Mouse (Mus musculus): Measurements from ENCODE around the gene Rgl3. TPM values are rescaled to one million over a fixed set of nuclear protein-coding genes. Genes with fewer than 3 reads are reported as not detected.

Rgl3 gene
- polyA plus RNA-seq (2012; rRNA removed; ENCODE audit: low replicate concordance), result 25.8 and 37.5 TPM in 2 replicates

DNA sequence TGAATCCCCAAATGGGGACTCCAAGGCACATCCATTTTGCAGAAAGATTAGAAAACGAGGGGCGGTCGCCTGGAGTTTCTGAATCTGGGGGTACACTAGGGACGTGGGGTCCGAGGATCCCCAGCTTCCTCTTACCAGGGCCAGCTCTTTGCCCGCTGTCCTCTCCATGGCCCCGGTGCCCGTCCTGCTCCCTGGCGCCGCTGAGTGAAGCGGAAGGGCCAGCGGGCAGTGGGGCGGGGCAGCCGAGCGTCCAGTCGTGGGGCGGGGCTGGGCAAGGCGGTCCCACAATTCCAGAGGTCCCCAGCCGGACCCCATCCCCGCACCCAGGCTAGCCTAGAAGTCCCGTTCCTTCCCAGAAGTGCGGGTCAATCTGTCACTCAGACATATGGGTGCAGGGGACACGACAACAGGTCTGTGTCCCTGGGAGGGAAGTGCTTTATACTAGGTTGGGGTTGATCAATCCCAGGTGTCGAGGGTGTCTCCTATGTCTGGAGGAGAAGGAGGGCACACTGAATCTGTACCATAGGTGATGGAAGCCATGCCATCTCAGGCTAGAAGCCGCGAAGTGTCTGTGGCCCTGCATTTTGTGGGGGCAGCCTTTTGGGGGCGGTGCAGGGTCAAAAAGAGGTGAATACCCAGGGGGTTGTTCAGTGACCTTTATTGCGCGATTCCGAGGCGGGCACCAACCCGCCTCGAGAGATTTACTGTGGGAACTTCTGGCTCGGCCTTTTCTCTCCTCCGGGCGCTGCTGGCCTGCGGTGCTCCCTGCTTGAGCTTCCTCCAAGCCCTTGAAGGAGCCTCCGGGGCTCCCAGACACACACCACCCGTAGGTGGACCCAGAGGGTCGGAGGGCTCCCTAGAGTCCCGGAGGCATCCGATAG is at the start of gene Rgl3:
Rgl3 (minus strand) TSS at position 217 of the 881 bp plus-strand sequence.

DNA sequence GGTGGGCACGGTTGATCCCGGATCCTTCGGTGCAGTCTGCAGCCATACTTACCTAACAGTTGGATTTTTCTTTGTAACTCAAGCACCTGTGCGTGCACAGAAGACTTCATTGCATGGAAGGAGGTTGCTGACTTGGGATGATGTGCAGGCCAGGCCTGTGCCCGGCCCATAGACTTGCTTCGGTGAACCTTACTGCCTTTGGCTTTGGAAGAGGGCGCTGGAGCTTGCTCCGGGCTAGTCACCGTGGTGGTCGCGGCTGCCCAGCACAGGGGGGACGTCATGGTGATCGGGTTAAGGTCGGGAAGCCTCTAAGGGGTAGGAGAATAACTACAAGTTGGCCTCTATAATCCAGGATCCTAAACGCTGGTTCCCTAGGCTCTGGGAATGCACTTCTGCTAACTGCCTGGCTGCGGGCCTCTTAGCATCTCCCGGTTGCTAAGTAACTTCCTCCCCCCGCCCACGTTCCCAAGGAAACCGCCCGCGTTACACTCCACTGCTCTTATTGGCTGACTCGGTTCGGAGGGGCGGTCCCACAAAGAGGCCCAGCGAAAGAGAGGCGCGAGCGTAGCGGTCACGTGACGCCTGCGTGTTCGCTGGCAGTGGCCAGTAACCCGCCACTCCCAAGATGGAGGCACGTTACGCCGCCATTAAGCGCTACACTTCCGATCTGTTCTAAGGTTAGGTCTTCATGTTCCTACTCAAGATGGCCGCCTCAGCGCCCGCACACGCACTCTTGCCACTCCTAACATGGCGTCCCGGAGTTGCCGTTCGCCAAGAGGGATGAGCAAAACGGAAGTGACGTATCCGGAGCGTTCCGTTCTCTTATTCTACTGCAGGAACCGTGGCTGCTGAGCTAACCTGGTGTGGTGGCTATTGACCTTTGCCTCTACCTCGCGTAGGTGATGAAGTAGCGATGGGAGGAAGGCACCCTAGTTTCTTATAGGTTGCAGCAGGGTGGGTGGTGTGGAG is 13.2 kb upstream of the Rgl3 start, which contains the start of the genes Ccdc151 and Prkcsh:
Ccdc151 (minus strand) TSS at position 441 of the 969 bp plus-strand sequence.
Prkcsh (plus strand) TSS at position 613 of the 969 bp plus-strand sequence.

DNA sequence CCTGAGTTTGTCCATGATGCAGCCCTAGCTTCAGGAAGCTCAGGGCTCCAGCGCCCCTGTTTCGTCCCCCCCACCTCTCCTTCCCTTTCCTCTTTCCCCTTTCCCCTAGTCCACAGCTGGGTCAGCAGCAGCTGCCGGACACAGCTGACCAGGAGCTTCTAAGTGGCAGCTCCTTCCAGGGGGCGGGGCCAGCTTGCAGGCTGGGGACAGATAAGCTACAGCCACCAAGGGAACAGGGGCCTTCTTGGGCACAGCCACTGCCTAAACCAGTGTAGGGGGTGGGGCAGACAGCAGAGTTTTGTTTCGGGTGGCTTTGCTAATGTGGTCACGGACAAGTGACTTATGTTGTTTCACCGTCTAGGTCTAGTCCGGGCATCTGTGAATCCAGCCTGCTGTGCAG is 25.8 kb downstream of the Rgl3 start, which contains the start of gene Epor:
Epor (minus strand) TSS at position 90 of the 400 bp plus-strand sequence.

DNA sequence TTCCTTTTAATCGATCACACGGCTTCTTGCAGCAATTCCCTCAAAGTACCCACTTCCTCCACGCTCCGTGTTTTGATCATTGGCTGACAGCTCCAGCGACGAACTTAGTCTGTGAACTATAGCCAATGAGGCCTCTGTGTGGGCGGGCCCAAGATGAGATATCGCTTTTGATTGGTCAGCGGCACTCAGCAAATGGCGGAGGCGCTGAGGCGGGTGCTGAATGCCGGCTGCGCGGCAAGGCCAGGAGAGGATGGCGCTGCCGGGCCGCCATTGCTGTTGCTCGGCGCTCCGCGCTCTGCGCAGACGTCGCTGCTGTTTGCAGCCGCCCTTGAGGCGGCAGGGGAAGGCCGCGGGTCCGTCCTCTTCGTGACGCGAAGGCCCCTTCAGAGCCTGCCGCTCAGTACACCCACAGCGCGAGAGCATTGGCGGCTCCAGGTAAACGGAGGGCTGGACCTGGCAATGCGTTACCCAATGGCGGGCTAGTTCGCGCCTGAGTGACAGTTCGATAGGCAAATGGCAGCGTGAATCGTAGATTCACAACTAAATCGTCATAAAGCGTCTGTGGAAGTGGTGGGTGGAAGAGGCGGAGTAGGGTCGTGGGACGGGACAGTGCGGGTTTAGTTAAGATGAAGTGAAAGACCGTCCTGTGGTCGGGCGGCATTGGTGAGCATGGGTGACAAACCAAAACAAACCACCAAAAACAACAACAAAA is 33.5 kb downstream of the Rgl3 start, which contains the start of gene Swsap1:
Swsap1 (plus strand) TSS at position 186 of the 712 bp plus-strand sequence.

DNA sequence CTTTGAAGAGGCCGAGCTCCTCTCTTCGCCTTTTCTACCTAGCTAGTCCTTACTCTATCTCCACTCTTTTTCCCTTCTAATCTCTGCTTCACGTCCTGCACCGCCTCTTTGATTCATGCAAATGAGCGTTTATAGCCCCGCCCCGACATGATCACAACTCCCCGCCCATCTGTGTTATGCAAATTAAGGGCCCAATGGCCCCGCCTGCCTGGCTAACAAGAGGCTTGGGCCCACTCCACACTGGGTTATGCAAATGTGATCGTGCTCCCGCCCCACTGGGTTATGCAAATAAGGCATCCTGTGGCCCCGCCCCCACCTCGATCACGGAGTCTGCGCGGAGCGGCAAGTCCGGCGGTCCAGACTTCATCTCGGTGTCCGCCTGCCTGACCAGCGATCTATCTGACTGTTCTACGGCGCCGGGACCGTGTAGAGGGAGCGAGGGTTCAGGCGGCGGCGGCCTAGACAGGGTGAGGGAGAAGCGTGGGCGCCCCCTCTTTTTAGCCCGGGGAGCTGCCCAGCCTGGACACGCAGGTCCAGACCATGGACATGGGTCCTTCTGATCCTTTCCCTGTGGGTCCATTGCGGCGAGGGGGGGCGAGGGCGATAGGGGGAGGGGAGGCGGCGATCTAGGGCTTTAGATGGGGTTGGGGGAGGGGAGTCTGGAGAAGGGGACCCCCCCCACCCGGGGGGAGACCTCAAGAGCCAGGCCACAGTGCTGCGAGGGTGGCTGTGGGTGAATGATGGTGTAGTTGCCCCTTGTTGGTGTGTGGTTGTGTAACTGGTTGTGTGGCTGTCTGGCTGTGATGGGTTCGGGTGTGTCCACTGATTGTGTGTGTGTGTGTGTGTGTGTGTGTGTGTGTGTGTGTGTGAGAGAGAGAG is 52.3 kb downstream of the Rgl3 start, which contains the start of gene Plppr2:
Plppr2 (plus strand) TSS at position 342 of the 879 bp plus-strand sequence.

DNA sequence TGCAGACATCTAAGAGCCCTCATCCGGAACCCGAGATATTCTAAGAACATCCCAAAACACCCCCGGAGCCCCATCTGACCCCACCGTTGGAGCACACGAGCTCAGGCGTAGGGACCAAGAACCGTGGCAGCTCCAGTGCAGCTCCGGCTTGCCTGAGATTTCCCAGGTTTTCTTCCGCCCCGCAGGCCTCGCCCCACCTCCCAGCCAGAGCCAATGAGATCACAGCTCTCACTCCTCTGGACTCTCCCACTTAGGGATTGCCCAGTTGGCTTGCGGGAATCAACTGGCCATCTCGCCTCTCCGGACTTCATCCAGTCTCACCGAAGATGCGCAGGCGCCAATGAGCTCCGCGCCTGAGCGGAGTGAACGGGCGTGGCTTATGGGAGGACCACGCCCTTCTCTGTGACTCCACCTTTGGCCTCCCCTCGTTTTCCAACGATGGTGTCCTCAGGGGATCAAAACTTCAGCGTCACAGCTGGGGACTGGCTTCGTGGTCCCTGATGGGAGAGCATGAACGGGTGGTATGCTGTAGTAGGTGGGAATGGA is 62.0 kb downstream of the Rgl3 start, which contains the start of the genes Ccdc159 and Tmem205:
Ccdc159 (plus strand) TSS at position 264 of the 546 bp plus-strand sequence.
Tmem205 (minus strand) TSS at position 349 of the 546 bp plus-strand sequence.

Other genes starting within 250 kb of the Rgl3 start
- gene Spc24, start 229.1 kb downstream of the Rgl3 start, polyA plus RNA-seq (2012; rRNA removed; ENCODE audit: low replicate concordance), result 1.5 and 2.2 TPM in 2 replicates
- 46.1 and 74.2 TPM in 2 replicates for gene Kank2, start 190.7 kb downstream of the Rgl3 start, polyA plus RNA-seq (2012; rRNA removed; ENCODE audit: low replicate concordance)
- gene Angptl8, start 153.9 kb downstream of the Rgl3 start, polyA plus RNA-seq (2012; rRNA removed; ENCODE audit: low replicate concordance), result 133 and 228 TPM in 2 replicates
- gene Dock6, start 136.8 kb downstream of the Rgl3 start, polyA plus RNA-seq (2012; rRNA removed; ENCODE audit: low replicate concordance), result 77.8 and 82.0 TPM in 2 replicates
- gene Rab3d, start 71.3 kb downstream of the Rgl3 start, polyA plus RNA-seq (2012; rRNA removed; ENCODE audit: low replicate concordance), result 114 and 133 TPM in 2 replicates
- gene Ccdc159, start 62.0 kb downstream of the Rgl3 start, polyA plus RNA-seq (2012; rRNA removed; ENCODE audit: low replicate concordance), result 5.7 and 9.4 TPM in 2 replicates
- 229 and 258 TPM in 2 replicates for gene Tmem205, start 61.9 kb downstream of the Rgl3 start, polyA plus RNA-seq (2012; rRNA removed; ENCODE audit: low replicate concordance)
- 15.2 and 35.3 TPM in 2 replicates for gene Plppr2, start 52.4 kb downstream of the Rgl3 start, polyA plus RNA-seq (2012; rRNA removed; ENCODE audit: low replicate concordance)
- gene Swsap1, start 33.7 kb downstream of the Rgl3 start, polyA plus RNA-seq (2012; rRNA removed; ENCODE audit: low replicate concordance), result 5.3 and 10.7 TPM in 2 replicates
- 14.0 and 19.5 TPM in 2 replicates for gene Epor, start 25.9 kb downstream of the Rgl3 start, polyA plus RNA-seq (2012; rRNA removed; ENCODE audit: low replicate concordance)
- gene Ccdc151, start 13.2 kb upstream of the Rgl3 start, polyA plus RNA-seq (2012; rRNA removed; ENCODE audit: low replicate concordance), result 0.20 TPM in 1 of 2 replicates, not detected in the other
- gene Prkcsh, start 13.4 kb upstream of the Rgl3 start, polyA plus RNA-seq (2012; rRNA removed; ENCODE audit: low replicate concordance), result 63.2 and 64.1 TPM in 2 replicates
- gene Elavl3, start 62.6 kb upstream of the Rgl3 start, polyA plus RNA-seq (2012; rRNA removed; ENCODE audit: low replicate concordance), result 0.12 and 0.13 TPM in 2 replicates
- gene Gm49318, start 81.8 kb upstream of the Rgl3 start, polyA plus RNA-seq (2012; rRNA removed; ENCODE audit: low replicate concordance), result not detected in 2 replicates
- gene Zfp653, start 81.9 kb upstream of the Rgl3 start, polyA plus RNA-seq (2012; rRNA removed; ENCODE audit: low replicate concordance), result 16.2 and 26.2 TPM in 2 replicates
- 50.9 and 75.0 TPM in 2 replicates for gene Ecsit, start 96.0 kb upstream of the Rgl3 start, polyA plus RNA-seq (2012; rRNA removed; ENCODE audit: low replicate concordance)
- gene Cnn1, start 109.8 kb upstream of the Rgl3 start, polyA plus RNA-seq (2012; rRNA removed; ENCODE audit: low replicate concordance), result 52.5 and 58.1 TPM in 2 replicates
- 138 and 169 TPM in 2 replicates for gene Elof1, start 127.7 kb upstream of the Rgl3 start, polyA plus RNA-seq (2012; rRNA removed; ENCODE audit: low replicate concordance)
- gene Acp5, start 146.3 kb upstream of the Rgl3 start, polyA plus RNA-seq (2012; rRNA removed; ENCODE audit: low replicate concordance), result 477 and 607 TPM in 2 replicates
- 49.0 and 67.1 TPM in 2 replicates for gene Pigyl, start 167.4 kb upstream of the Rgl3 start, polyA plus RNA-seq (2012; rRNA removed; ENCODE audit: low replicate concordance)
- gene Zfp872, start 198.6 kb upstream of the Rgl3 start, polyA plus RNA-seq (2012; rRNA removed; ENCODE audit: low replicate concordance), result 0.11 and 0.30 TPM in 2 replicates
- 19.2 and 19.9 TPM in 2 replicates for gene Zfp809, start 236.3 kb upstream of the Rgl3 start, polyA plus RNA-seq (2012; rRNA removed; ENCODE audit: low replicate concordance)